Mouse (Mus musculus) urinary bladder, postnatal 0 days (tissue): Measurements from ENCODE around the gene Gpr82. TPM values are rescaled to one million over a fixed set of nuclear protein-coding genes. Genes with fewer than 3 reads are reported as not detected.

Experiments
- microRNA-seq: library from miRNA; unstranded; fragments of <30 nt; microRNA quantifications from one replicate; pipeline ENCODE4, GENCODE M21; 2016
- polyA plus RNA-seq: library from polyadenylated mRNA; unstranded; fragments of >200 nt; fragmentation: Nextera tagmentation; extraction: Ambion mirVana; gene quantifications from 2 replicates; pipeline ENCODE4 v1.2.1, GENCODE M21; 2015

Gpr82 gene
- 0.08 and 0.17 TPM in 2 replicates for polyA plus RNA-seq

GRCm38 (mm10) chrX:13661063-13661462 is at the start of gene Gpr82:
TSS of gene Gpr82 (plus strand) at chrX:13661363.

GRCm38 (mm10) chrX:13631599-13632283 is 29.4 kb upstream of the Gpr82 start, which contains the start of gene Gpr34:
TSS of gene Gpr34 (plus strand) at chrX:13632089.

Small RNA genes within 50 kb of the gene (microRNA-seq; reads per million reads assigned to microRNA genes)
- not detected for gene Gm25246

Other genes starting within 250 kb of the Gpr82 start
- gene Nyx, start 195.3 kb upstream of the Gpr82 start, polyA plus RNA-seq = 0.04 TPM in 1 of 2 replicates, not detected in the other
- gene Gpr34, start 29.3 kb upstream of the Gpr82 start, polyA plus RNA-seq = 1.6 TPM in 2 replicates
- 10.0 and 11.2 TPM in 2 replicates for gene Cask, start 190.0 kb downstream of the Gpr82 start, polyA plus RNA-seq